Mouse (Mus musculus) CH12.LX (cell line): ENCODE data around the gene Fbxw27. TPM values are rescaled to one million over a fixed set of nuclear protein-coding genes. Genes with fewer than 3 reads are reported as not detected.
"Not testable (repeated sequence)": the region's sequence is repeated elsewhere in the genome, so short reads cannot be mapped to it uniquely, and the experiment has no call there.

Experiments
- DNase-seq: peaks from one replicate; pipeline ENCODE4 v3.0.0-alpha.2; 2013; ENCODE audit errors: extremely low read depth
- H3K27ac ChIP-seq: 2 replicates; pipeline ENCODE4 v1.5.1; 2012; ENCODE audit warnings: low read depth, mild to moderate bottlenecking, control low read depth, moderate library complexity; ENCODE audit not compliant: insufficient read depth
- H3K27me3 ChIP-seq: replicated peaks from 2 replicates; pipeline ENCODE3; 2012; ENCODE audit warnings: inconsistent platforms
- H3K36me3 ChIP-seq, 2 experiments: replicated peaks in 1 of 2; 2 replicates each; pipeline versions ENCODE3 to v1.6.1; 2012; ENCODE audit warnings: inconsistent platforms in 1 of 2, low read length in 1 of 2, mild to moderate bottlenecking in 1 of 2, mixed read lengths in 1 of 2, moderate library complexity in 1 of 2; ENCODE audit not compliant: control insufficient read depth in 1 of 2, insufficient read depth in 1 of 2
- H3K4me1 ChIP-seq, 2 experiments: 2 replicates each; pipeline ENCODE4 v1.6.1; 2012; ENCODE audit warnings: inconsistent platforms in 1 of 2, moderate library complexity in 1 of 2; ENCODE audit not compliant: insufficient read depth in 2 of 2, control insufficient read depth in 1 of 2
- H3K4me2 ChIP-seq: 2 replicates; pipeline ENCODE4 v1.6.1; 2012; ENCODE audit warnings: low read depth, mild to moderate bottlenecking, control low read depth; ENCODE audit not compliant: poor library complexity, insufficient read depth, severe bottlenecking
- H3K4me3 ChIP-seq, 3 experiments: fragments of 150-350 bp in 1 of 3; sonication (generic) in 1 of 3; replicated peaks in 1 of 3; 2 replicates each; pipeline versions ENCODE3 to v1.5.1; 2011 to 2012; ENCODE audit warnings: low read depth in 2 of 3, low read length in 2 of 3, mild to moderate bottlenecking in 2 of 3, moderate library complexity in 2 of 3, control low read depth in 1 of 3, improper control_type of control experiment in 1 of 3, inconsistent platforms in 1 of 3, mixed read lengths in 1 of 3; ENCODE audit not compliant: poor library complexity in 1 of 3
- H3K79me2 ChIP-seq: replicated peaks from 2 replicates; pipeline ENCODE4 v1.6.1; 2012; ENCODE audit warnings: mild to moderate bottlenecking, moderate library complexity; ENCODE audit not compliant: control insufficient read depth, poor library complexity, insufficient read depth, severe bottlenecking; ENCODE audit errors: extremely low read depth
- H3K9ac ChIP-seq: 2 replicates; pipeline ENCODE4 v1.6.1; 2012; ENCODE audit warnings: low read depth, mild to moderate bottlenecking, control low read depth, moderate library complexity; ENCODE audit not compliant: insufficient read depth
- H3K9me3 ChIP-seq: replicated peaks from 2 replicates; pipeline ENCODE3; 2012; ENCODE audit warnings: low read length, inconsistent platforms, mixed read lengths
- BHLHE40 ChIP-seq: IDR thresholded peaks from 2 replicates; pipeline ENCODE4 v1.6.1; 2011; ENCODE audit warnings: mild to moderate bottlenecking, low read depth, low read length, improper control_type of control experiment
- CHD2 ChIP-seq: IDR thresholded peaks from 2 replicates; pipeline ENCODE4 v1.6.1; 2011; ENCODE audit warnings: low read length, improper control_type of control experiment
- CTCF ChIP-seq, 2 experiments: IDR thresholded peaks in 1 of 2; conservative IDR thresholded peaks in 1 of 2; 2 replicates each; pipeline ENCODE4 v1.5.1; 2011 to 2012; ENCODE audit warnings: low read depth in 2 of 2, low read length in 2 of 2, improper control_type of control experiment in 1 of 2, inconsistent platforms in 1 of 2, mild to moderate bottlenecking in 1 of 2, moderate library complexity in 1 of 2
- ELF1 ChIP-seq: IDR thresholded peaks from 2 replicates; pipeline ENCODE4 v1.6.1; 2014; ENCODE audit warnings: low read depth, mild to moderate bottlenecking, inconsistent platforms, low read length, improper control_type of control experiment
- GABPA ChIP-seq: IDR thresholded peaks from 2 replicates; pipeline ENCODE4 v1.6.1; 2012; ENCODE audit warnings: low read depth, low read length, improper control_type of control experiment, inconsistent platforms; ENCODE audit not compliant: insufficient replicate concordance
- HCFC1 ChIP-seq: IDR thresholded peaks from 2 replicates; pipeline ENCODE4 v1.6.1; 2012; ENCODE audit warnings: low read depth, mild to moderate bottlenecking, inconsistent platforms, low read length, improper control_type of control experiment
- IRF4 ChIP-seq: IDR thresholded peaks from 2 replicates; pipeline ENCODE4 v1.6.1; 2014; ENCODE audit warnings: low read depth, mild to moderate bottlenecking, inconsistent platforms, low read length, improper control_type of control experiment
- MAFK ChIP-seq: IDR thresholded peaks from 2 replicates; pipeline ENCODE4 v1.6.1; 2011; ENCODE audit warnings: low read length, improper control_type of control experiment; ENCODE audit not compliant: insufficient replicate concordance
- MAX ChIP-seq: IDR thresholded peaks from 2 replicates; pipeline ENCODE4 v1.6.1; 2011; ENCODE audit warnings: low read length, improper control_type of control experiment
- MAZ ChIP-seq: IDR thresholded peaks from 2 replicates; pipeline ENCODE4 v1.6.1; 2012; ENCODE audit warnings: low read depth, mild to moderate bottlenecking, inconsistent platforms, low read length, improper control_type of control experiment, moderate library complexity
- MEF2A ChIP-seq: IDR thresholded peaks from 2 replicates; pipeline ENCODE4 v1.6.1; 2014; ENCODE audit warnings: low read depth, mild to moderate bottlenecking, inconsistent platforms, low read length, improper control_type of control experiment, borderline replicate concordance
- MYC ChIP-seq: IDR thresholded peaks from 2 replicates; pipeline ENCODE4 v1.6.1; 2011; ENCODE audit warnings: low read depth, mild to moderate bottlenecking, improper control_type of control experiment, low read length
- NRF1 ChIP-seq: IDR thresholded peaks from 2 replicates; pipeline ENCODE4 v1.6.1; 2014; ENCODE audit warnings: low read depth, mild to moderate bottlenecking, inconsistent platforms, low read length, improper control_type of control experiment, moderate library complexity
- POLR2A ChIP-seq: IDR thresholded peaks from 2 replicates; pipeline ENCODE4 v1.6.1; 2011; ENCODE audit warnings: low read depth, mild to moderate bottlenecking, improper control_type of control experiment, low read length
- RAD21 ChIP-seq: IDR thresholded peaks from 2 replicates; pipeline ENCODE4 v1.6.1; 2011; ENCODE audit warnings: low read depth, mild to moderate bottlenecking, low read length, improper control_type of control experiment, moderate library complexity
- SIN3A ChIP-seq: IDR thresholded peaks from 2 replicates; pipeline ENCODE4 v1.6.1; 2012; ENCODE audit warnings: low read length, improper control_type of control experiment, inconsistent platforms
- SMC3 ChIP-seq: IDR thresholded peaks from 2 replicates; pipeline ENCODE4 v1.6.1; 2011; ENCODE audit warnings: low read depth, low read length, improper control_type of control experiment
- TCF12 ChIP-seq: IDR thresholded peaks from 2 replicates; pipeline ENCODE4 v1.6.1; 2014; ENCODE audit warnings: low read depth, mild to moderate bottlenecking, inconsistent platforms, low read length, improper control_type of control experiment
- UBTF ChIP-seq: IDR thresholded peaks from 2 replicates; pipeline ENCODE4 v1.6.1; 2012; ENCODE audit warnings: low read depth, mild to moderate bottlenecking, inconsistent platforms, low read length, improper control_type of control experiment, moderate library complexity
- USF2 ChIP-seq: conservative IDR thresholded peaks from 2 replicates; pipeline ENCODE4 v1.6.1; 2011; ENCODE audit warnings: low read depth, low read length, improper control_type of control experiment
- ZC3H11A ChIP-seq: IDR thresholded peaks from 2 replicates; pipeline ENCODE4 v1.6.1; 2012; ENCODE audit warnings: low read depth, mild to moderate bottlenecking, inconsistent platforms, low read length, improper control_type of control experiment
- ZMIZ1 ChIP-seq: IDR thresholded peaks from 2 replicates; pipeline ENCODE4 v1.6.1; 2012; ENCODE audit warnings: low read depth, mild to moderate bottlenecking, inconsistent platforms, low read length, improper control_type of control experiment
- ZNF384 ChIP-seq: IDR thresholded peaks from 2 replicates; pipeline ENCODE4 v1.6.1; 2012; ENCODE audit warnings: low read depth, low read length, improper control_type of control experiment, inconsistent platforms
- dilution Hi-C: fragments of 300-500 bp; cut with MboI; formaldehyde crosslinking; loops from 2 replicates; pipeline ENCODE4 v1.14.3; 2020; ENCODE audit warnings: low sequenced_read_pairs; ENCODE audit not compliant: extremely low pct_unique_long_range_greater_than_20kb, extremely low pct_ligation_motif_present
- in situ Hi-C: fragments of 300-500 bp; cut with MboI; formaldehyde crosslinking; loops from 3 replicates; pipeline ENCODE4 v1.14.3; 2019; ENCODE audit warnings: low sequenced_read_pairs, low pct_ligation_motif_present, low pct_unique_long_range_greater_than_20kb, mixed read lengths
- polyA plus RNA-seq: library from polyadenylated mRNA; unstranded; fragments of >175 nt; gene quantifications from 2 replicates; pipeline ENCODE4 v1.2.1, GENCODE M21; 2012; ENCODE audit warnings: low read depth; ENCODE audit not compliant: insufficient read length
- total RNA-seq, 2 experiments: library from RNA; depleted of rRNA; stranded (reverse); fragments of 300-350 nt in 1 of 2; fragments of >200 nt in 1 of 2; gene quantifications; 2 replicates each; pipeline ENCODE4 v1.2.3; 2012 to 2014

Gene Fbxw27
- total RNA-seq (2012; rRNA removed), result not detected in 2 replicates
- total RNA-seq (2014; rRNA removed), result not detected in 2 replicates
- polyA plus RNA-seq, result not detected in 2 replicates

DNA sequence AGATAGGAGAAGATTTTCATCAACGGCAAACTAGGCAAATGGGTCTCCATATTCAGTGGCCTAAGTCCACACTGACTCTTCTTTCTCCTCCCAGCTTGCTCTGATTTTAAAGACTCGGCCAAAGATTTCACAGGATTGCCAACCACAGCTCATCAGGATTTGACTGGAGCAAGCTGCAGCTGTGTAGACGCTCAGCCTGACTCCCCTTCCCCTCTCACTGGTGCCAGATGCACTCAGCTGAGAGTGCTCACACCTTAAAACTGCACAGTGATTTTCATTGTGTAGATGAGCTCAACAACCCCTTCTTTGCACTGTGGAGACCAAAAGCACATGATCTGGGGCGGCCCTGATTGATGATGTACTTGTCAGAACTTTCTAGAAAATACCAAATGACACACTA, at the start of gene Fbxw27:
Fbxw27 (minus strand) TSS at position 101 of the 400 bp plus-strand sequence.
- DNase-seq, H3K4me2 ChIP-seq, H3K9ac ChIP-seq, H3K27ac ChIP-seq, in situ Hi-C loops, H3K4me3 ChIP-seq, H3K9me3 ChIP-seq, H3K79me2 ChIP-seq, H3K4me1 ChIP-seq, H3K36me3 ChIP-seq, dilution Hi-C loops: not testable (repeated sequence)
- H3K27me3 ChIP-seq, result peaks cover 34% of the 10 kb centered on the region

DNA sequence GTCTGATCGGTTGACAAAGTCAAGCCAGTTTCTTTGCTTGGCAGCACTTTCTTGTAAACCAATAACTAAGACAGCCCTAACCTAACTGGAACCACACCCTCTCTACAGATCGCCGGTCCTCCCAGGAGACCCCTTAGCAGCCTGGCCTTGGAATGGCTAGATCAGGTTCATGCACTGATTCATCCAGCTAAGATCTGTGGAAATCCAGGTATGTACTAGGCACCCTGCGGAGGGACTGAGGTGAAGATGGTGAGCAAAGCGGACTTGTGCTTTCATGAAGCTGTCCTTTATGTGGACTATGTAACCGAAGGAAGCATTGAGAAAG, 42.6 kb upstream of the Fbxw27 start:
- peak overlapping the region; percentile 62 to 89 (median 67) for H3K4me3 ChIP-seq
- H3K4me2 ChIP-seq, result peak overlapping the region; percentile 72
- H3K36me3 ChIP-seq, result peaks cover 20 to 38% of the 10 kb centered on the region in 2 experiments
- no peak for TF ChIP-seq USF2
- TF ChIP-seq GABPA, result no peak
- no peak for TF ChIP-seq RAD21
- TF ChIP-seq ELF1, result no peak
- TF ChIP-seq ZMIZ1, result 0 out of 2 replicates have a peak, but pooled peaks have one; percentile 0
- TF ChIP-seq NRF1, result no peak
- no peak for TF ChIP-seq MEF2A
- TF ChIP-seq CTCF (conservative IDR thresholded peaks at IDR 0.05 in 1 of 2, IDR thresholded peaks at IDR 0.05 in 1 of 2; ENCODE audit: low read depth in 2 of 2, low read length in 2 of 2), result no peak
- H3K27ac ChIP-seq, result no peak overlapping the region; the same call in 1 of the 2 replicates
- in situ Hi-C loops (no loop called here), dilution Hi-C loops (no loop called here)
- H3K27me3 ChIP-seq, result no peaks in the 10 kb centered on the region
- no peaks in the 10 kb centered on the region for H3K79me2 ChIP-seq
- H3K9me3 ChIP-seq, result no peaks in the 10 kb centered on the region
- peak overlapping the region; percentile 88 for H3K9ac ChIP-seq
- peaks cover 0 to 15% of the 10 kb centered on the region in 2 experiments; a peak in 2 of 4 replicates for H3K4me1 ChIP-seq
- DNase-seq, result no peak

DNA sequence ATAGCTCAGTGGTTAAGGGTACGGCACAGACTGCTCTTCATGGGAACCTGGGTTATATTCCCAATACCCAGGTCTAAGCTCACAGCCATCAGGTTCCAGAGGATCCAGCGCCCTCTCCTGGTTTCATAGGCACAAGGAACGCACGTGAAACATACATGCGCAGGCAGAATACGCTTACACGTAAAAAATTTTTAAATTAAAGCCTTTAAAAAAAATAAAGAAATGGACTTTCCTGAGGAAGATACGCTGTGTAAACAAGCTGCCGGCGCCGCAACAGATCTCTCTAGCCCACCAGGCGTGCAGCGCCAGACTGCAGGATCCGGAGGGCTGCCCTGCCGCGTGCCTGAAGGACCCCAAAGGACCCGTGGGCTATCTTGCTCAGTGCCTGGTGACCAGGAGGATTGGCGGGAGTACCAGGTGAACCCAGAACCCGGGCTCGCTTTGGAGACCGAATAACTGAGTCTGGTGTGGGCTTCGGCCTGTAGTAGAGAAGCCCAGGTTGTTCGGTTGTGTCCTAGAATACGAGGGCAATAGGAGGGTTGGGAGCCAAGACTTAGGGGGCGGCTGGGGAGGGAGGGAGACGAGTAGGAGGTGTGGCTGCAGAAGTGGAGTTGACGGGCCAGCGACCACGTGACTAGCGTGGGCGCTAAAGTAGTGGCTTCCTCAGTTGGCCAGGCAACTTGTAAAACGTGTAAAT, 42.1 kb upstream of the Fbxw27 start, which contains the start of gene Nme6:
Nme6 (plus strand) TSS at position 359 of the 697 bp plus-strand sequence.
- Histone ChIP-seq H3K79me2 (no peaks in the 10 kb centered on the region), H3K4me2 (peak within 1 kb of the TSS; percentile 90), H3K4me3 (peak within 1 kb of the TSS; percentile 62 to 89 (median 67)), H3K36me3 (peaks cover 16 to 33% of the 10 kb centered on the region in 2 experiments), H3K4me1 (peaks cover 0 to 15% of the 10 kb centered on the region in 2 experiments; a peak in 2 of 4 replicates), H3K9me3 (no peaks in the 10 kb centered on the region), H3K27me3 (no peaks in the 10 kb centered on the region), H3K9ac (peak within 1 kb of the TSS; percentile 88), H3K27ac (peak within 1 kb of the TSS; percentile 59; the same call in 1 of the 2 replicates)
- DNase-seq, result peak; percentile 84
- in situ Hi-C loops, result no loop called here
- dilution Hi-C loops, result no loop called here
- TF ChIP-seq POLR2A (peak; percentile 96), SIN3A (peak; percentile 92), ELF1 (peak; percentile 33), NRF1 (no peak), UBTF (no peak), BHLHE40 (peak; percentile 88), CHD2 (no peak), MYC (peak; percentile 85), MAFK (no peak), MAZ (peak; percentile 80), IRF4 (peak; percentile 91), MAX (peak; percentile 99), HCFC1 (peak; percentile 86), CTCF (conservative IDR thresholded peaks at IDR 0.05 in 1 of 2, IDR thresholded peaks at IDR 0.05 in 1 of 2; ENCODE audit: low read depth in 2 of 2, low read length in 2 of 2) (peak; percentile 24 to 81), GABPA (no peak), MEF2A (peak; percentile 39; the same call in 1 of the 2 replicates), ZC3H11A (no peak), TCF12 (peak; percentile 72), SMC3 (no peak; the same call in 1 of the 2 replicates), ZNF384 (no peak)
